Mouse (Mus musculus): ENCODE data around the gene Nsmf. TPM values are rescaled to one million over a fixed set of nuclear protein-coding genes. Genes with fewer than 3 reads are reported as not detected.

Nsmf gene
- polyA plus RNA-seq (2015; fragmentation: Nextera tagmentation; extraction: Ambion mirVana): 67.3 and 71.1 TPM in 2 replicates

DNA sequence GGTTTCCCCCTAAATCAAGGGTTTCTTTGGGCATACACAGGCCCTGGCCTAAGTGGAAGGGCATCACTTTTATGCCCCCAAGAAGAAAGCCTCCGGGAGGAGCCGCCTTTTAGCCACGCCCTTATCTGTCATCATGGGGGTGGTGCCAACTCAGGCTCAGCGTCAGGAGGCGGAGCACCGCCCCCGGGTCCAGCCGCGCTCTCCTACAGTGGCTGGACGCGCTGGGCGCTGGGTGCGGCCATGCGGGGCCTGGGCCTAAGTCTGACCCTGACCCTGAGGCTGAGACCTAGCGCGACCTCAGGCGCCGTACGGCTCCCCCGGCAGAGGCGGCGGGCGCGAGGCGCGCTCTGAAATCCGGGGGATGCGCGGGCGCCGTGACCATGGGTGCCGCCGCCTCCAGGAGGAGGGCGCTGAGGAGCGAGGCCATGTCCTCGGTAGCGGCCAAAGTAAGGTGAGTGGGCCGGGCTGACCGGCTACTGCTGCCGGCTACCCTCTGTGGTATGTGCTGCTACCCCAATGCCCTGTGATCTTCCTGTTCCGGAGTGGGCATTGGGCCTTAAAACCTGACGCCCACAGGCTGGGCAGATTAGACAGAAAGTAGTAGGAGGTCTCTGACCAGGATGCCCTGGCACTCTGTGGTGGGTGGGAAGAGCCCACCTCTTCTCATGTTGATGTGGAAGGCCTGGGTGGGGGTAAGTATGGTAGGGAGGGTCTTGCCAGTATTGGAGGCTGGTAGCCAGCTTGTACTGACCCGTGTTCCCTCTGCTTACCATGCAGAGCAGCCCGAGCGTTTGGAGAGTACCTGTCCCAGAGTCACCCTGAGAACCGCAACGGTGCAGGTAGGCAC is at the start of gene Nsmf:
Gene Nsmf (plus strand): TSS at position 135 of the 847 bp plus-strand sequence.
- peak within 1 kb of the TSS; percentile 72 for H3K9ac ChIP-seq
- H3K9me3 ChIP-seq: no peaks in the 10 kb centered on the region
- peak; percentile 92 for ATAC-seq (ENCODE audit: borderline replicate concordance, extremely low read depth, low FRiP score, low TSS enrichment)
- peak within 1 kb of the TSS; percentile 73 for H3K4me2 ChIP-seq
- H3K36me3 ChIP-seq: 0 out of 2 replicates have a peak, but pooled peaks cover under 1% of the 10 kb centered on the region
- 3% methylated on average over 47 of the region's 47 CpGs for WGBS
- H3K4me1 ChIP-seq: peaks cover 7% of the 10 kb centered on the region
- H3K27me3 ChIP-seq: no peaks in the 10 kb centered on the region
- peak within 1 kb of the TSS; percentile 70 for H3K4me3 ChIP-seq
- H3K27ac ChIP-seq: no peak within 1 kb of the TSS

DNA sequence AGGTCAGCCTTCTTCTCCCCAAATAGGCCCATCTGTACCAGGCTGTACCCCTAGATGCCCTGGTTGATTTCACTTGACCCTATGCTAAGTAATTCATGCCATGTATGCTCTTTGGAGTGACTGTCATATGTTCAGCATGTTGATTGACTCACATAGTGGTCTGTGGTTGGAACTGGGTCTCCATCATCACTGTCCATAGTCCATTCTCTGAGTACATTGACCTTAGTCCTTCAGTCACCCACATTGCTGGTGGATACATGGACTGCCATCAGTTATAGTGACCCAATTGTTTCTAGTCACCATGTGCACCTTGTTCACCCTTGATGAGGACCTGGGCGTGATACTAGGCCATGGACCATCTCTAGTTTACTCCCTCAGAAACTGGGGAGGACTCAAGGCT is 47.4 kb upstream of the Nsmf start:
- Histone ChIP-seq H3K4me2 (no peak overlapping the region), H3K9me3 (no peaks in the 10 kb centered on the region), H3K9ac (no peak overlapping the region), H3K27me3 (no peaks in the 10 kb centered on the region), H3K27ac (no peak overlapping the region), H3K36me3 (no peaks in the 10 kb centered on the region), H3K4me3 (no peak overlapping the region), H3K4me1 (no peaks in the 10 kb centered on the region)
- WGBS: 87% methylated on average over 1 of the region's 1 CpGs
- ATAC-seq (ENCODE audit: borderline replicate concordance, extremely low read depth, low FRiP score, low TSS enrichment): no peak

DNA sequence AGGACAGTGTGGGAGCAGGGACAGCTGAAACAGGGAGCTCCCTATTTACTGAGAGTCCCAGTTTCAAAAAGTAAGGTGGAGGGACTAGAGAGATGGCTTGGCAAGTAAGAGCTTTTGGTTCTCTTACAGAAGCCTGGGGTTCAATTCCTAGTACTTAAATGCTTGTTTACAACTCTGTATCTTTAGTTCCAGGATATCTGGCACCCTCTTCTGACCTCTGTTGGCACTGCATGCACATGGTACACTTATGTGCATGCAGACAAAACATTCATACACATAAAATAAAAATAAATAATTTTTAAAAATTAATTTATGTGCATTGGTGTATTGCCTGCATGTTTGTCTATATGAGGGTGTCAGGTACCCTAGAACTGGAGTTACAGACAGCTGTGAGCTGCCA is 45.9 kb upstream of the Nsmf start:
- Histone ChIP-seq H3K4me2 (no peak overlapping the region), H3K36me3 (no peaks in the 10 kb centered on the region), H3K27ac (no peak overlapping the region), H3K9ac (no peak overlapping the region), H3K9me3 (no peaks in the 10 kb centered on the region), H3K4me3 (no peak overlapping the region), H3K27me3 (no peaks in the 10 kb centered on the region), H3K4me1 (no peaks in the 10 kb centered on the region)
- ATAC-seq (ENCODE audit: borderline replicate concordance, extremely low read depth, low FRiP score, low TSS enrichment): no peak

GRCm38 (mm10) chr2:25022678-25023077 is 31.5 kb upstream of the Nsmf start:
- ATAC-seq (ENCODE audit: borderline replicate concordance, extremely low read depth, low FRiP score, low TSS enrichment): no peak
- Histone ChIP-seq H3K4me3 (no peak overlapping the region), H3K9me3 (no peaks in the 10 kb centered on the region), H3K9ac (no peak overlapping the region), H3K27me3 (no peaks in the 10 kb centered on the region), H3K4me1 (no peaks in the 10 kb centered on the region), H3K36me3 (no peaks in the 10 kb centered on the region), H3K4me2 (no peak overlapping the region), H3K27ac (no peak overlapping the region)
- WGBS: 84% methylated on average over 1 of the region's 1 CpGs

DNA sequence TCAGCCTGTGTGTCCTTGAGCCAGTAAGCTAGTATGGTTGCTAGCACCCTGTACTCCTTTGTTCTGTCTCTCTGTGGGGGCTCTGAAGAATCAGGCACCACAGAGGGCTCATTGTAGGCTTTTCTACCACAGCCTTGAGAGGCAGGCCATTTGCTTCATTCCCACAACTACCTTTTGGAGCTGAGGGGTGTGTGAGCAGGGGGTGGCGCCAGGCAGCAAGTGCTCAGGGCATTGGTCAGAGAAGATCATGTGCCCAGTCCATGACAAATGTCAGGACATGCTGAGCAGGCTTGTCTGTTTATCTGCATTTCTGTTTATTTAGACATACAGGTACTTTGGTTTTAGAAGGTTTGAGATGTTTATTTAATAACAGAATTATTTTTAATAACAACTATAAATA is 29.0 kb upstream of the Nsmf start:
- ATAC-seq (ENCODE audit: borderline replicate concordance, extremely low read depth, low FRiP score, low TSS enrichment): no peak
- Histone ChIP-seq H3K4me1 (no peaks in the 10 kb centered on the region), H3K36me3 (no peaks in the 10 kb centered on the region), H3K4me2 (no peak overlapping the region), H3K4me3 (no peak overlapping the region), H3K9me3 (no peaks in the 10 kb centered on the region), H3K27me3 (no peaks in the 10 kb centered on the region), H3K27ac (no peak overlapping the region), H3K9ac (no peak overlapping the region)
- WGBS: 77% methylated on average over 1 of the region's 1 CpGs

GRCm38 (mm10) chr2:25034994-25035393 is 19.2 kb upstream of the Nsmf start:
- Histone ChIP-seq H3K4me3 (no peak overlapping the region), H3K4me1 (no peaks in the 10 kb centered on the region), H3K27me3 (no peaks in the 10 kb centered on the region), H3K9ac (no peak overlapping the region), H3K36me3 (no peaks in the 10 kb centered on the region), H3K4me2 (no peak overlapping the region), H3K27ac (no peak overlapping the region), H3K9me3 (no peaks in the 10 kb centered on the region)
- WGBS: 95% methylated on average over 4 of the region's 4 CpGs
- no peak for ATAC-seq (ENCODE audit: borderline replicate concordance, extremely low read depth, low FRiP score, low TSS enrichment)

DNA sequence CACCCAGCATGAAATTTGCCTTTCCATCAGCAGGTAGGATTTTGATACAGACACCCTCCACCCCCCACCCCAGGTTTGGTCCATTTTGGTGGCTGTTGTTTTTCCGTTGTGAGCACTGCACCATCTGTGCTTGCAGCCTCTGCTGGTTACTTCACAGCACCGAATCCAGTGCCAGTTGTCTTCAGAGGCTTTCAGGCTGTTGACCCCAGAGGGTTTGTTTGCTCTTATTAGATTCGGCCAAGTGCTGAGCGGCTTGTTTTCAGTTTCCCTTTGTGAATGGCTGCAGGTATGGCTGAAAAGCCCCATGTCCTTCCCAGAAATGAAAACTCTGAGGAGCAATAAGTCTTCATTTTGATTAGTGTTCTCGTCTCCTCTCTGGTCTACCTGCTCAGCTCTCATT is 14.1 kb upstream of the Nsmf start:
- Histone ChIP-seq H3K4me2 (no peak overlapping the region), H3K4me3 (no peak overlapping the region), H3K36me3 (no peaks in the 10 kb centered on the region), H3K9ac (no peak overlapping the region), H3K9me3 (no peaks in the 10 kb centered on the region), H3K4me1 (no peaks in the 10 kb centered on the region), H3K27me3 (no peaks in the 10 kb centered on the region), H3K27ac (no peak overlapping the region)
- WGBS: 70% methylated on average over 5 of the region's 5 CpGs
- ATAC-seq (ENCODE audit: borderline replicate concordance, extremely low read depth, low FRiP score, low TSS enrichment): no peak

- peaks cover 7% of the 10 kb centered on the region for H3K4me1 ChIP-seq
- H3K27ac ChIP-seq: no peak overlapping the region
- H3K4me3 ChIP-seq: no peak overlapping the region
- H3K4me2 ChIP-seq: no peak overlapping the region
- no peaks in the 10 kb centered on the region for H3K27me3 ChIP-seq
- WGBS: 87% methylated on average over 7 of the region's 7 CpGs
- no peaks in the 10 kb centered on the region for H3K36me3 ChIP-seq
- ATAC-seq (ENCODE audit: borderline replicate concordance, extremely low read depth, low FRiP score, low TSS enrichment): no peak
- H3K9ac ChIP-seq: no peak overlapping the region
- H3K9me3 ChIP-seq: no peaks in the 10 kb centered on the region
Measured at GRCm38 (mm10) chr2:25050921-25051320, 3.2 kb upstream of the Nsmf start.

GRCm38 (mm10) chr2:25051450-25051849 is 2.7 kb upstream of the Nsmf start:
- no peak overlapping the region for H3K4me2 ChIP-seq
- no peak overlapping the region for H3K27ac ChIP-seq
- H3K9ac ChIP-seq: no peak overlapping the region
- WGBS: 83% methylated on average over 8 of the region's 8 CpGs
- H3K4me1 ChIP-seq: peaks cover 7% of the 10 kb centered on the region
- no peak overlapping the region for H3K4me3 ChIP-seq
- ATAC-seq (ENCODE audit: borderline replicate concordance, extremely low read depth, low FRiP score, low TSS enrichment): no peak
- no peaks in the 10 kb centered on the region for H3K36me3 ChIP-seq
- no peaks in the 10 kb centered on the region for H3K9me3 ChIP-seq
- H3K27me3 ChIP-seq: no peaks in the 10 kb centered on the region

- Histone ChIP-seq H3K4me1 (peaks cover 7% of the 10 kb centered on the region), H3K4me3 (no peak overlapping the region), H3K9ac (no peak overlapping the region), H3K9me3 (no peaks in the 10 kb centered on the region), H3K27me3 (no peaks in the 10 kb centered on the region), H3K4me2 (no peak overlapping the region), H3K27ac (no peak overlapping the region), H3K36me3 (no peaks in the 10 kb centered on the region)
- 91% methylated on average over 6 of the region's 6 CpGs for WGBS
- ATAC-seq (ENCODE audit: borderline replicate concordance, extremely low read depth, low FRiP score, low TSS enrichment): no peak
Measured at GRCm38 (mm10) chr2:25053101-25053500, 1.1 kb upstream of the Nsmf start.

DNA sequence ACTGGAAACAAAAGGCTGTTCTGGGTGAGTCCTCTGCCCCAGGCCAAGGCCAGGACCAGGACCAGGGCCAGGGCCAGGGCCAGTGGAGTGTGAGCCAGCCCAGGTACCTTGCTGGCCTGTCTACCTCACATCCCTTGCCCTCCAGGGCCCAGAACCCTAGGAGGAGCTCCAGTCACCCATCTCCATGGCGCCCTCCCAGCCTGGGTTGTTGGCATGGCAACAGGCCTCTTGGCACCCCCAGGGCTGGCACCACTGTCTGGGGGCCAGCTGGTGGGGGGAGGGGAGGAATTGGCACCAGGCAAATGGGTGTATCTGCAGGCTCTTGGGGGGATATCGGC is 882 bp downstream of the Nsmf start:
- no peak overlapping the region for H3K27ac ChIP-seq
- peak overlapping the region; percentile 70 for H3K4me3 ChIP-seq
- no peaks in the 10 kb centered on the region for H3K27me3 ChIP-seq
- peak overlapping the region; percentile 72 for H3K9ac ChIP-seq
- peaks cover 7% of the 10 kb centered on the region for H3K4me1 ChIP-seq
- WGBS: 56% methylated on average over 2 of the region's 2 CpGs
- H3K4me2 ChIP-seq: peak overlapping the region; percentile 73
- H3K9me3 ChIP-seq: no peaks in the 10 kb centered on the region
- H3K36me3 ChIP-seq: 0 out of 2 replicates have a peak, but pooled peaks cover 6% of the 10 kb centered on the region
- ATAC-seq (ENCODE audit: borderline replicate concordance, extremely low read depth, low FRiP score, low TSS enrichment): 0 out of 2 replicates have a peak, but pooled peaks have one; percentile 3

- Histone ChIP-seq H3K27me3 (no peaks in the 10 kb centered on the region), H3K9me3 (no peaks in the 10 kb centered on the region), H3K4me1 (peaks cover 7% of the 10 kb centered on the region), H3K4me3 (peak overlapping the region; percentile 70), H3K4me2 (peak overlapping the region; percentile 73), H3K27ac (no peak overlapping the region), H3K9ac (no peak overlapping the region; the same call in 1 of the 2 replicates), H3K36me3 (0 out of 2 replicates have a peak, but pooled peaks cover 7% of the 10 kb centered on the region)
- no peak for ATAC-seq (ENCODE audit: borderline replicate concordance, extremely low read depth, low FRiP score, low TSS enrichment)
- 87% methylated on average over 21 of the region's 21 CpGs for WGBS
Measured at GRCm38 (mm10) chr2:25055409-25056155, 1.4 kb downstream of the Nsmf start.
